ENCODE assay signal across 16 mouse cellular contexts in the genomic region with DNA sequence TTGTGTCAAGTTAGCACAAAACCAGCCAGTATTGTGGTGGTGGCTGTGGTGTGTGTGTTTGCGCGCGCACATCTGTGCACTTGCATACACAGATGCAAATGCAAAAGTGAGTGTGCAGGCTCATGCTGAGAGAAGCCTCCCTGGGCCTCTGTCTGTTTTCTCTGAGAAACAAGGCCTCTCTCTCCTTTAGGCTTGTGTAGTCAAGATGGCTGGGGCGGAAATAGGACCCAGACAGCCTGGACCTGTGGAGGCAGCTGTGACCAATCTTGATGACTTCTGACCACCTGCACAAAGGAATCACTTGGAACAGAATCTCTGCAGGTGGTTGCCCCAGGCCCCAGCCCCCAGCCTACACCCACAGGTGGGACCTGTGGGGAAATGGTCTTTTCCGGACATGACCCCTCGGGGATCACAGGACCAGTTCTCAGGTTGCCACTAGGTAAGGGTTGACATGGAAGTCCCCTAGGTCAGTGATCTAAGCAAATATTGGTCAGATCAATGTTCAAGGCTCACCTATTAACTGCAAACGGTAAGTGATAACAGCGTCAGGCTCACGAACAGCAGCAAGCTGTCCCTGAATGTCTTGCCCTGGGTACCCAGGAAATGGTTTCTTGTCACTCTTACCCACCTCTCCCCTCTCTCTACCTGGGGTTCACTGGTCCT.
DNase-seq lines count a peak whose midpoint lies in the region; ATAC-seq lines count a peak whose summit lies in the region.
"Had no signal": no experiment of that assay in that cellular context is flagged by ENCODE, and none has a peak within 500 bp of the region (broad histone marks: within the 10 kb centered on the region; RNA-seq: fewer than 3 reads in every experiment).

No protein-coding gene starts in this region.

- no peak for ATAC-seq in heart, embryonic 14.5 days (ENCODE audit: insufficient number of reproducible peaks, insufficient read depth, low FRiP score, low read depth)
- peak; percentile 46 for ATAC-seq in liver, embryonic 13.5 days (ENCODE audit: low read depth)
- ATAC-seq: forebrain, embryonic 13.5 days; midbrain, embryonic 13.5 days had no signal

- H3K4me2 ChIP-seq in heart, embryonic 14.5 days (ENCODE audit: low read length): peak overlapping the region; percentile 31; the same call in 1 of the 2 replicates
- peak overlapping the region; percentile 36 for H3K4me2 ChIP-seq in liver, embryonic 13.5 days
- H3K4me2 ChIP-seq: embryonic facial prominence, embryonic 15.5 days; forebrain, embryonic 13.5 days; kidney, embryonic 15.5 days; midbrain, embryonic 13.5 days had no signal

- no peak for DNase-seq in heart, postnatal 4 days
- peak; percentile 31 for DNase-seq in thymus, postnatal 0 days (ENCODE audit: low spot score)
- DNase-seq in thymus, postnatal 4 days: no peak
- DNase-seq in liver, embryonic 13.5 days: no peak
- DNase-seq in yolk sac, embryonic 10.5 days (ENCODE audit: low spot score): peak; percentile 82
- no peak for DNase-seq in kidney, adult 8-10 months
- no peak for DNase-seq in urinary bladder, postnatal 4 days (ENCODE audit: low spot score in 2 of 2)
- DNase-seq: cerebellum, adult 2 months; lung, postnatal 36 days had no signal

- no peaks in the 10 kb centered on the region for H3K9me3 ChIP-seq in heart, embryonic 14.5 days (ENCODE audit: control insufficient read depth, low read length)
- H3K9me3 ChIP-seq in liver, embryonic 13.5 days (replicated peaks): no peaks in the 10 kb centered on the region
- H3K9me3 ChIP-seq: embryonic facial prominence, embryonic 15.5 days; forebrain, embryonic 13.5 days; kidney, embryonic 15.5 days; midbrain, embryonic 13.5 days had no signal

- no peak overlapping the region for H3K4me3 ChIP-seq in heart, embryonic 14.5 days (ENCODE audit: control insufficient read depth in 1 of 2, insufficient read depth in 1 of 2, low read depth in 1 of 2, low read length in 2 of 2)
- H3K4me3 ChIP-seq in liver, embryonic 13.5 days (replicated peaks): no peak overlapping the region
- H3K4me3 ChIP-seq: embryonic facial prominence, embryonic 15.5 days; forebrain, embryonic 13.5 days; kidney, embryonic 15.5 days; layer of hippocampus, adult 2 months; left cerebral cortex, adult 2 months; midbrain, embryonic 13.5 days had no signal

- no peaks in the 10 kb centered on the region for H3K27me3 ChIP-seq in heart, embryonic 14.5 days (ENCODE audit: control insufficient read depth, insufficient read depth, low read length)
- H3K27me3 ChIP-seq in liver, embryonic 13.5 days: no peaks in the 10 kb centered on the region
- H3K27me3 ChIP-seq: embryonic facial prominence, embryonic 15.5 days; forebrain, embryonic 13.5 days; kidney, embryonic 15.5 days; midbrain, embryonic 13.5 days had no signal

- H3K9ac ChIP-seq in heart, embryonic 14.5 days (ENCODE audit: low read length): peak overlapping the region; percentile 59
- no peak overlapping the region for H3K9ac ChIP-seq in liver, embryonic 13.5 days
- H3K9ac ChIP-seq: embryonic facial prominence, embryonic 15.5 days; forebrain, embryonic 13.5 days; kidney, embryonic 15.5 days; midbrain, embryonic 13.5 days had no signal

- H3K36me3 ChIP-seq in heart, embryonic 14.5 days (ENCODE audit: control insufficient read depth, insufficient read depth, low read length): no peaks in the 10 kb centered on the region
- H3K36me3 ChIP-seq in liver, embryonic 13.5 days: no peaks in the 10 kb centered on the region
- H3K36me3 ChIP-seq: embryonic facial prominence, embryonic 15.5 days; kidney, embryonic 15.5 days; midbrain, embryonic 13.5 days had no signal

- peak overlapping the region; percentile 90 to 98 for H3K27ac ChIP-seq in heart, embryonic 14.5 days (replicated peaks in 1 of 2; ENCODE audit: control insufficient read depth in 1 of 2, insufficient read depth in 1 of 2, low read depth in 2 of 2, low read length in 2 of 2)
- peak overlapping the region; percentile 70 for H3K27ac ChIP-seq in liver, embryonic 13.5 days
- H3K27ac ChIP-seq: embryonic facial prominence, embryonic 15.5 days; forebrain, embryonic 13.5 days; kidney, embryonic 15.5 days; layer of hippocampus, adult 2 months; left cerebral cortex, adult 2 months; midbrain, embryonic 13.5 days had no signal

- WGBS in heart, embryonic 14.5 days: 70% methylated on average over 9 of the region's 9 CpGs
- WGBS in liver, embryonic 13.5 days (ENCODE audit: insufficient replicate concordance): 64% methylated on average over 9 of the region's 9 CpGs

- peaks cover 18% of the 10 kb centered on the region in 2 experiments for H3K4me1 ChIP-seq in heart, embryonic 14.5 days (ENCODE audit: control insufficient read depth in 2 of 2, insufficient read depth in 2 of 2, low read length in 2 of 2)
- peaks cover 27% of the 10 kb centered on the region for H3K4me1 ChIP-seq in liver, embryonic 13.5 days (replicated peaks)
- H3K4me1 ChIP-seq: forebrain, embryonic 13.5 days; midbrain, embryonic 13.5 days had no signal

Comparison
In these comparisons a context has a peak if more than half of its experiments do, and no peak if none do; other contexts are left out.
1. DNase-seq: peak in thymus, postnatal 0 days (single experiment) and yolk sac, embryonic 10.5 days (single experiment); none in heart, postnatal 4 days (single experiment), thymus, postnatal 4 days (single experiment), liver, embryonic 13.5 days (single experiment), kidney, adult 8-10 months (0 of 2) and urinary bladder, postnatal 4 days (0 of 2).